Mouse (Mus musculus): Measurements from ENCODE around the gene Abca7.

Abca7 gene

GRCm38 (mm10) chr10:79994397-79995115 is 1.7 kb upstream of the Abca7 start:
- no peak for DNase-seq (ENCODE audit: low spot score)

DNA sequence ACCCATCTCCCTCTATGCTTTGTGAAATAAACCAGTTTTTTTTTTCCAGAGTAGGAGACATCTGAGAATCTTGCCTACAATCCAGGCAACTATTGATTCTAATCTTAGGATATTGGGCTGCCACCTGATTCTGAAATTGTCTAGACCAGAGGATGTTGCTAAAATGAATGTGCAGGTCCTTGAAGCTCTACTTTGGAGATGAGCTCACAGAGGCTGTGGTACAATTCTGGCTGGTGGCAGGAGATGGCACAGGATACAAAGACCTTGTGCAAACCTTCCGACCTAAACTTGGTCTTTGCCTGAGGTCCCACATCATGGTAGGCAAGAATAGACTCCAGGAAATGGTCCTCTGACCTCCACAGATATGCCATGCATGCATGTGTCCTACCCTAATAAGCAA is 658 bp upstream of the Abca7 start:
- no peak for DNase-seq (ENCODE audit: low spot score)

- no peak for DNase-seq (ENCODE audit: low spot score)
Observed at GRCm38 (mm10) chr10:79997034-79997760, 903 bp downstream of the Abca7 start.

DNA sequence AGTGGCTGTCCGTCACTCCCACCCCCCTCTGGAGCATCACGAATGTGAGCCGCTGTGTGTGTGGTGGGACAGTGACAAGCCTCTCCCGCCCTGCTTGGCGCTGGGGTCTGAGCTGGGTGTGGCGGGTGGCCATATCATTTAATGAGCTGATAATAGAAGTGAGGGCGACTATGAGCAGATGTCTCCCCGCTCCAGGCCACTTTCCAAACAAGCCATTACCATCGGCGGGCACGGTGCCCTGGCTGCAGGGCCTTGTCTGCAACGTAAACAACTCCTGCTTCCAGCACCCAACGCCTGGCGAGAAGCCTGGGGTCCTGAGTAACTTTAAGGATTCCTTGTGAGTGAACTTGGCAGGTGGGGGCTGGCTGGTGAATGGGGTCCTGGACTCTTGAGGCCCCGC is 1.5 kb downstream of the Abca7 start:
- DNase-seq (ENCODE audit: low spot score), result no peak

DNA sequence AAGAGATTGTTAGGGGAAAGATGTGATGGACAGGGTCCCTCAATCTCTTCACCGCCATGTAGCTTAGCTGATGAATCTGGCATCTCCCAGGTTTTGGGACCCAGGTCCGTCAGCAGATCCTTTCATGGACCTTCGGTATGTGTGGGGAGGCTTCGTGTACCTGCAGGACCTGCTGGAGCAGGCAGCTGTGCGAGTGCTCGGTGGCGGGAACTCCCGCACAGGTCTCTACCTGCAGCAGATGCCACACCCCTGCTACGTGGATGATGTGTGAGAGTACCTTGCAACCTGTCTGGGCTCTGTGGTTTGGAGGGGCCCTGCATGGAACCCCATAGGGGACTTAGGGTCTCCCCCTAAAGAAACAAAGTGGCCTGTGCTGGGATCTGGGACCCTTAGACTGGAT is 5.7 kb downstream of the Abca7 start:
- DNase-seq (ENCODE audit: low spot score), result no peak

DNA sequence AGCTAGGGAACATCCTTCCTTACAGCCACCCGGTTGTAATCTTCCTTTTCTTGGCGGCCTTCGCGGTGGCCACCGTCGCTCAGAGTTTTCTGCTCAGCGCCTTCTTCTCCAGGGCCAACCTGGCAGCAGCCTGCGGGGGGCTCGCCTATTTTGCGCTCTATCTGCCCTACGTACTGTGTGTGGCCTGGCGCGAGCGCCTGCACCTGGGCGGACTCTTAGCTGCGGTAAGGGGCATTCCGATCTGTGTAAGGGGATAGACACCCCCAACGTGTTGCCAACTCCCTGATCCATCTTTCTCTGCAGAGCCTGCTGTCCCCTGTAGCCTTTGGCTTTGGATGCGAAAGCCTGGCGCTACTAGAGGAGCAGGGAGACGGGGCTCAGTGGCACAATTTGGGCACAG is 6.5 kb downstream of the Abca7 start:
- no peak for DNase-seq (ENCODE audit: low spot score)

- DNase-seq (ENCODE audit: low spot score), result no peak
Observed at GRCm38 (mm10) chr10:80003374-80004232, 7.3 kb downstream of the Abca7 start.

GRCm38 (mm10) chr10:80004233-80004705 is 8.0 kb downstream of the Abca7 start:
- no peak for DNase-seq (ENCODE audit: low spot score)

DNA sequence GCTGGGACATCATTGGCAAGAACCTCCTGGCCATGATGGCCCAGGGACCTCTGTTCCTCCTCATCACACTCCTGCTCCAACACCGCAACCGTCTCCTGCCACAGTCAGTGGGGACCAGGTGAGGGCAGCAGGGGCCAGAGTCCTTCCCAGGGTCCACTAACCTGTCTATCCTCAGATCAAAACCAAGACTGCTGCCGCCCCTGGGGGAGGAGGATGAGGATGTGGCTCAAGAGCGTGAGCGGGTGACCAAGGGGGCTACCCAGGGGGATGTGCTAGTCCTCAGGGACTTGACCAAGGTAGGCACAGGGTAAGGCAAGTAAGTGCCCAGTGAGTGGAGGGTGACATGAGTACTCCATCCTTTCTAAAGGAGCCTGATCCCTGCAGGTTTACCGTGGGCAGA is 15.4 kb downstream of the Abca7 start:
- no peak for DNase-seq (ENCODE audit: low spot score)

GRCm38 (mm10) chr10:80013609-80014008 is 17.3 kb downstream of the Abca7 start:
- DNase-seq (ENCODE audit: low spot score), result no peak

DNA sequence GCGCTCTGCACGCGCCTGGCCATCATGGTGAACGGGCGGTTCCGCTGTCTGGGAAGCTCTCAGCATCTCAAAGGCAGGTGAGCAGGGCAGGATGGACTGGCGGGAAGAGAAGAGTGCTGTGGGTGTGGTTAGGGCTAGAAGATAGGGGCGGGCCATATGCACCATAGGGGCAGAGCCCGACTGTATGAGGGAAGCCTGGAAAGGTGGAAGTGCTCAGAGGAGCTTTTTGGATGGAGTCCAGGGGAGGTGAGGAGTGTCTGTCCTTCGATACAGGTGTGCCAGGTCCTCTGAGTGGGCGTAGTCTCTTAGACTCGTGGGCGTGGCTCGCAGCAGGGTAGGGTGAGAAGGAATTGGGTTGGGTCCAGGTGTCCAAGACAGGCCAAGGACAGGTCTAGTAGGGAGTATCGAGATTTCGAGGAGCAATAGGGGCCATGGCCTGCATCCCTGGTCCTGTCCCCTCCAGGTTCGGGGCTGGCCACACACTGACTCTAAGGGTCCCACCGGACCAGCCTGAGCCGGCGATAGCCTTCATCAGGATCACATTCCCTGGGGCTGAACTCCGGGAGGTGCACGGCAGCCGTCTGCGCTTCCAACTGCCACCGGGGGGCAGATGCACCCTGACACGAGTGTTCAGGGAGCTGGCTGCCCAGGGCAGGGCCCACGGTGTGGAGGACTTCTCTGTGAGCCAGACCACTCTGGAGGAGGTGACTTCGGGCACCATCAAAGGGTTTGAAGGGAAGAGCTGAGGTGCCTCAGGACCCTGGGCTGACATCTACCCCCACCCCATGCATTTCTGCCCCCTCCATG is 18.4 kb downstream of the Abca7 start:
- no peak for DNase-seq (ENCODE audit: low spot score)

GRCm38 (mm10) chr10:80015583-80015982 is 19.3 kb downstream of the Abca7 start:
- DNase-seq (ENCODE audit: low spot score), result no peak

DNA sequence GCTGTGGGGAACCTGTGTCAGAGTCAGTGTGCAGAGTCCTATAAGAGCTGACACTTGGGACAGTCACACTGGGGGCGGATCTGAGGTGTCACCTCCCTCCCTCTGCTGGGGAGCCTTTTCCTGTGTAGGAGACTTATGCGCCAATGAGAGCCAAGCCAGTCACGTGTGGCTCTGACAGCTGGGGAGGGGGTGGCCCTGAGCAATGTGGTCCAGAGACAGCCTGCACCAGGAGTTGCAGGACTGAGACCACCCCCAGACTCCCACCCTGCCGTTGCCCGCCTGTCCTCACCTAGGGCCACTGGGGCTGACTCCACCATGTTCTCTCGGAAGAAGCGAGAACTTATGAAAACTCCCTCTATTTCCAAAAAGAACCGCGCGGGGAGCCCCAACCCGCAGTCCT is 20.2 kb downstream of the Abca7 start, which contains the start of gene Arhgap45:
Arhgap45 (plus strand) TSS at position 143 of the 400 bp plus-strand sequence.
- no peak for DNase-seq (ENCODE audit: low spot score)

DNA sequence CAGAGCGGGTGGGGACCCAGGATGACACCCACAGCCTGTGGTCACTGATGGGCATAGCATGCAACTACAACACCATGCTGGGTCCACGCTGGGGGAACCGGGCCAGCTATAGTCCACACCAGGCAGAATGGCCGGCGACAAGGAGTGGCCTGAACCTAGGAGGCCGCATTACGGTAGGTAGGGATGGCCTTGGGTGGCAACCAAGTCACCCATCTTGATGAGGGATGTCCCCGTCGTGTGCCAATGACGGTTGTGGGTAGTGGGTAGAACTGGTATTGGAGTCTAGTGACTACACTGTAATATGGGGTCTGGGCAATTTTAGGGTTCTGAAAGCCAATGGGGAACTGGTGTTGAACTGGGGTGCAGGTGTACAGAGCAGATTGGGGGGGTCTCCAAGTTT is 20.6 kb downstream of the Abca7 start:
- DNase-seq (ENCODE audit: low spot score), result no peak

DNA sequence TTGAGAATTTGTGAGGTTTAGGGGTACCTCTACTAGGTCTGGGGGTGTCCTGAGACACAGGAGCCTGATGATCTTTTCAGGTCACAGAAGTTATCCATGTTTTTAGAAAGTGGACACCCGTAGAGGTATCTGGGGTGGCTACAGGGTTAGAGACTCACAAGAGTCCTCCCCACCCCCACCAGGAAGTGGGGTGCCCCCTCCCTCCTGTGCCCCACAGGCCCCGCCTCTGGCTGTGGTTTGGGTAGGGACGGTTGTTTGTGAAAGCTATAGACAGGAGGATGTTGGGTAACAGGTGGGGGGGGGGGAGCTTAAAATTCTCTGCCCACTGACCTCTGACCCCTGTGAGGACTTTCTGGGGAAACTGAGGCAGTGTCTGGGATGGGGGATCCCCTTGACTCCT is 21.1 kb downstream of the Abca7 start:
- no peak for DNase-seq (ENCODE audit: low spot score)

DNA sequence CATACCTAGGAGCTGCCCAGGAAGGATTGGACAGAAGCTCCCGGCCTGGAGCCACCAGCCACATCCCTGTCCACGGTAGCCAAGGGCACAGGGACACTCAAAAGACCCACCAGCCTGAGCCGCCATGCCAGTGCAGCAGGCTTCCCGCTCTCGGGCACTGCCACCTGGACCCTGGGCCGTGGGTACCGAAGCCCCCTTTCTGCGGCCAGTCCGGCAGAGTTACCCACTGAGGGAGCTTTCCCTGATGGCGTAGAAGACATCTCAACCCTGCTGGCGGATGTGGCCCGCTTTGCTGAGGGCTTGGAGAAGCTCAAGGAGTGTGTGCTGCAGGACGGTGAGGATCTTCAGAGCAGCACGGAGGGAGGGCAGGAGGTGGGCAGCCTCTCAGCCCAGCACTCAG is 21.5 kb downstream of the Abca7 start:
- no peak for DNase-seq (ENCODE audit: low spot score)

DNA sequence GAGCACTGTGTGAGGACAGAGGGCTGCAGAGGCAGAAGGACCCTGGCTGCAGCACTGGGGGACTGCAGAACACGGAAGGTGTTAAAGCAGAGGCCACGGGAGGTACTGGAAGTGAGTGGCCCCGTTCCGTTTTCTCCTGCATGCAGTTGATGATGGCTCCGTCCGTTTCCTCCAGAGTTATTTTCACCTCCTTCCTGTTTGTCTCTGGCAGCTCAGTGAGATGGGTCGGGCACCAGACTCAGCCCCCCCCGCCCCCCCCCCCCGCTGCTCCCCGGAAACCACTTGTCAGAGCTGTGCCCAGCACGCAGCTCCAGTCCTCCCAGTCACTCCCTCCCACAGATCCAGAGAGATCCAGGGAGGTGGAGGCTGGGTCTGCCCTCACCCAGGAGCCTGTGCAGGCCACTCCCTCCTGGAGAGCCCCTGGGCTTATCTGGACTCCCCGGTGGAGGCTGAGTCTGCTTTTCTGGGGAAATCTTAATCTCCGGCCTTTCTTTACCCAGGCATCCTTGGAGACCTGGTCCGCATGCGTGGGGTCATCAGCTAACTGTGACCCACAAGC is 22.5 kb downstream of the Abca7 start:
- DNase-seq (ENCODE audit: low spot score), result no peak

DNA sequence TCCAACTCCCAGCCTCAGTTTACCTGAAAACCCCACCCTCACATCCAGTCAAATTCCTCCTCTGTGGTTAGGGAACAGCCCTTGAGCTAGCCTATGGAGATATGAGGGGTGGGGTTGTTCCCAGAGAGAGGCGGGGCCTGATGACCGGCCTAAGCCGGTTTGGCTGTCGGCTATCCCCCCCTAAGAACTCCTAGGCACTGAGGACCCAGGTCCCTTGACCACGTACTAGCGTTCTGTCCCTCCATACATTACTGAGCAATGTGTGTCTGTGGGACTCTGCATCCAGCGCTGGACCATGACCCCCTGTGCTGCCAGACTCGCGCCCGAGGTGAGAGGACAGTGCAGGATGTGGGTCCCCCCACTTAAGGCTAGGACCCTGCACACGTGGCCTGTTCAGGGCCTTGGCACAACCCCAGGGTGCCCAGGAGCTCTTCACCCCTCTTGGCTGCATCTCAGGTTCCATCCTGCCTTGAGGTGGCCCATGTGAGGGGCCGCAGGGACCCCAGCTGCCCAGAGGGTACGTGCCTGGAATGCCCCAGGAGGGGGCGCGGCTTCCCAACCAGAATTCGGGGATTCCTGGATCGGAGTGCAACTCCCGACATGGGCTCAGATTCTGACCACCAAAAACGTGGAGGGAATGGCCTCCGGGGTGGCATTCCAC is 23.3 kb downstream of the Abca7 start:
- DNase-seq (ENCODE audit: low spot score), result no peak

GRCm38 (mm10) chr10:80020191-80020590 is 23.9 kb downstream of the Abca7 start:
- DNase-seq (ENCODE audit: low spot score), result no peak

GRCm38 (mm10) chr10:80020603-80021319 is 24.5 kb downstream of the Abca7 start:
- no peak for DNase-seq (ENCODE audit: low spot score)

All from urinary bladder, postnatal 10 days (tissue).